Mouse (Mus musculus) liver, adult 2 months (tissue): ENCODE data around the gene Tie1.

Experiments used
- CTCF ChIP-seq: fragments of 200-500 bp; IDR thresholded peaks from 2 replicates; pipeline ENCODE4 v1.5.1; 2011; ENCODE audit warnings: low read depth, low read length, control low read depth
- POLR2A ChIP-seq: fragments of 200-500 bp; IDR thresholded peaks from 2 replicates; pipeline ENCODE4 v1.6.1; 2011; ENCODE audit warnings: low read length, control low read depth; ENCODE audit not compliant: insufficient read depth; ENCODE audit errors: extremely low read depth

- TF ChIP-seq POLR2A: no peak
- no peak for TF ChIP-seq CTCF
Observed at GRCm38 (mm10) chr4:118472687-118473086, 17.2 kb downstream of the Tie1 start.
